Mouse (Mus musculus): ENCODE results near the gene Sez6l.

DNA sequence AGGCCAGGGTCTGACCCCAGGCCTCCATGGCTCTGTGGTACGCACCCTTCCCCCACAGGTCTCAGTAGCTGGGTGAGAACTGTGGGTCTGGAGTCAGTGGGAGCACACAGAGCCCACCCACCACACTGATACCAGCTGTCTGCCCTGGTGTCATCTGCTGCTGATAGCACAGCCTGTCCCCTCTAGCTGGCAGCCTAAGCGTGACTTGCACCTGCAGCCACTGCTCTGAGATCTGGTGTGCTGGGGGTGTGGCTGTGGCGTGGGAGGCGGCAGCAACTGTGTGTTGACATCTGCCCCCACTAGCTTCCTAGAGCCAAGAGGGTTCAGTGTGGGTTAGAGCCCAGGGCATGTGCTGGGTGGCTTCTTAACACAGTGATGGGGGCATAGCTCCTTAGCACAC is 200.9 kb downstream of the Sez6l start:
- TF ChIP-seq EP300 (IDR thresholded peaks at IDR 0.05; ENCODE audit: insufficient read depth, low read depth, low read length) (no peak), CTCF (IDR thresholded peaks at IDR 0.05) (no peak)
